Mouse (Mus musculus) brain, embryonic 18.5 days (tissue): ENCODE data around the gene Fbf1.

ENCODE experiments used
- DNase-seq: peaks from one replicate; pipeline ENCODE4 v3.0.0-alpha.2; 2012; ENCODE audit warnings: low read depth, low spot score

Gene Fbf1

GRCm38 (mm10) chr11:116185836-116186235 is 17.9 kb upstream of the Fbf1 start:
- no peak for DNase-seq

GRCm38 (mm10) chr11:116178411-116179121 is 10.6 kb upstream of the Fbf1 start:
- no peak for DNase-seq

GRCm38 (mm10) chr11:116176010-116176409 is 8.0 kb upstream of the Fbf1 start:
- DNase-seq: no peak

GRCm38 (mm10) chr11:116174775-116175448 is 6.9 kb upstream of the Fbf1 start:
- no peak for DNase-seq

DNA sequence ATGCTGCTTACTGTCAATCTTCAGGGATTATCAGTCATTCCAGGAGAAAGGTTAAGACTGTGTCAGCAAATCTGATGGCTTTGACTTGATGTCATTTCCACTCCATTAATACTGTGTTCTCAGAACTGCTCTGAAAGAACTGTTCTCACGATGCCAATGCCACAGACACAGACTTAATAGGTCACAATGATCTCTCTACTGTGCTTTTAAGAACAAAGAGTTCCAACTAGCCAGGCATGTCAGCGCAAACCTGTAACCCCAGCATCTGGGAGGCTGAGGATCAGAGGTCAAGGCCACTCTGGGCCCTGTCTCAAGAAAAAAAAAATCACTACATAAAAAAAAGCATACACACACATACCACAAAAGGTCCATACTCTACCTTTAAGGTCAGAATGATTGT is 4.0 kb upstream of the Fbf1 start:
- DNase-seq: no peak

GRCm38 (mm10) chr11:116170003-116170800 is 2.2 kb upstream of the Fbf1 start:
- DNase-seq: no peak

- no peak for DNase-seq
These were observed 1.2 kb upstream of the Fbf1 start for GRCm38 (mm10) chr11:116169214-116169613.

DNA sequence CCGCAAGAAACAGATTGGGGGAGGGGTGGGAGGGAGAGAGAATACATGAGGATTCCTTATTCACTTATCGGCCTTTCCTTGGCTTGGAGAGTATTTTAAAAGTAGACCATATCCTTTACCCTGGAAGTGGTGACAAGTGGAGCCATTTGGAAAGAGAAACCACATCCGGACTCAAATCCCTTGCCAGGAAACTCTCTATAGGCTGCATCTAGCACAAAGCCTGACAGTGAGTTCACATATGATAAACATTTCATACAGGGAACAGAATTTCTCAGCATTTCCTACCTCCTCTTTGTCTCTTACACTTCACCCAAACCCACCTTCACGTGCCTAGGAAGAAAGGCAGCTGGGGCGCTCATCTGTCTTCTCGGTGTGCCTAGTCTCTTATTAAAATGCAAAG is 734 bp downstream of the Fbf1 start:
- DNase-seq: no peak

DNA sequence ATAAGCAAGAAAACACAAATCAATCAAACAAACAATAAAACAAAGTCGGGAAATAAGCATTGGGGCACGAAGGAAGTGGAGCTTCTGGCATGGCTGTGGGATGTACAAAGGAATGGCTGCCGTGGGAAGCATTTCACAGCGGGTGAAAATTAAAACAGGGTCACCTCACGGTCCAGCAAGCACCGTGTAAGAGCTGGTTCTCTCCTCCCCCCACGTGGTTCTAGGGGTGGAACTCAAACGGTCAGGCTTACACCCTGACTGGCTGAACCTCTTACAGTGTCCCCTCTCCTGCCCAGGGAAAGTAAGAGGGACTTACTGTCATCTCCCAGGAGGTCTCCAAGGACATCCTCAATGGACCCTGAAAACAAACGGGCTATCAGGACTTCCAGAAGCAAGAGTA is 5.0 kb downstream of the Fbf1 start:
- DNase-seq: no peak

GRCm38 (mm10) chr11:116162146-116162545 is 5.8 kb downstream of the Fbf1 start:
- no peak for DNase-seq

GRCm38 (mm10) chr11:116161312-116161711 is 6.7 kb downstream of the Fbf1 start:
- no peak for DNase-seq

- DNase-seq: no peak
These were observed 17.0 kb downstream of the Fbf1 start for GRCm38 (mm10) chr11:116150960-116151359.

- DNase-seq: no peak
These were observed 18.6 kb downstream of the Fbf1 start for GRCm38 (mm10) chr11:116149341-116149740.

GRCm38 (mm10) chr11:116148761-116149221 is 19.2 kb downstream of the Fbf1 start:
- DNase-seq: no peak

DNA sequence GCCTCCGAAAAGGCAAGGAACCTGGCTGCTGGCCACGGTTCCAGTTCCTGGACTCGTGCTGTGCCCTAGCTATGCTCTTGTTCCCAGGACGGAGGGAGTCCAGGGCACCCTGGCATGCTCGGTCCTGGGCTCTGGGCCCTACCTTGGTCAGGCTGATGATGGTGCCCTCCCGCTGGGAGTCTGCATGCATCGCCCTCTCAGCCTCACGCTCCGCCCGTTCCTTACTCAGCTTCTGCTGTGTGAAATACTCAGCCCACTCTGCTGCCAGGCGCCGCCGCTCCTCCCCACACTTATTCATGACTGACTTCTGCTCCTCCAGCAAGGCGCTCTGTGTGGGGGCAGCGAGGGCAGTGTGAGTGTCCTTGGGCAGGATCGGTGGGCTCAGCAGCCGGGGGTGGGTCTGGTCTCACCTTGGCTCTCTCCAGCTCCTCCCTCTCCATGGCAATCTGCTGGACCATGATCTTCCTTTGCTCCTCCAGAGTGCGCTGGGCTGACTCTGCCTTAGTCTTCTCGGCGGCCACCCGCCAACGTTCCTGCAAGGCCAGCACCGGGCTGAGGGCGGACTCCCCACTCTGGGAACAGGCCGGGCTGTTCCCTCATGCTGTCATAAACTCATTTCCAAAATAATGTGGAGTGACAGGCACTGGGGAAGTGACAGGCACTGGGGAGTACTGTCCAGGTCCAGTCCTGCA is 21.5 kb downstream of the Fbf1 start:
- DNase-seq: no peak

DNA sequence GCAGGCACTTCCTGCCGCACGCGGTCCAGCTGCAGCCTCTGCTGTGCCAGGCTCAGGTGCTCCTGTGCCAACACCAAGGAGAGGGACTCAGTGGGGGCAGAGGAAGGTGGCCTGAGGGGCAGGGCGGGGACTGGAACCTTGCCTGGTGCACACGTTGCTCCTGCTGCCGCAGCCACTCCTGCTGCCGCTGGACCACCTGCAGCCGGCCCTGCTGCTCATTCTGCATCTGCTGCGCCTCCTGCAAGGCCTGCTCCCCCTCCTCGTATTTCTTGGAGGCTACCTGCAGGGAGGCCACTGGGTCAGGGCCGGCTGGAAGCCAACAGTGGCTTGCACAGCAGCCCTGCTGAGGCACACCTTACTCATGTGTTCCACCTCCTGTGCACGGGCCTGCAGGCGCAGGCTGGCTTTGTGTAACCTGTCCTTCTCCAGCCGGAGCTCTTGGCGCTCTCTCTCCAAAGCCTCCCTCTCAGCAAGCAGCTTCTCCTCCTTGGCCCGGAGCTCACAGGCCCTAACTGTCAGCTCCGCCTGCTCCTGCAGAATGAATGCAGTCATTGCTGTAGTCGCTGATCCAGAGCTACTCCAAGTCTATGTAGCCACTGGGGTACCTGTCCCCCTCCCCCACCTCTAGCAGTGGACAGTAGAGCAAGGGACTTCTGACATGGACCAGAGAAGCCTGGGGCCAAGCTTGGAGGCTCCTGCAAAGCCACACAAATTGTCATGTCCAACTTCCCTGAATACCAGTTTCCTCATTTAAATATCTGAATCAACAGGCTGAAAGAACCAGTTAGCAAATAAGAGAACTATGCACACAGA is 22.3 kb downstream of the Fbf1 start:
- no peak for DNase-seq

DNA sequence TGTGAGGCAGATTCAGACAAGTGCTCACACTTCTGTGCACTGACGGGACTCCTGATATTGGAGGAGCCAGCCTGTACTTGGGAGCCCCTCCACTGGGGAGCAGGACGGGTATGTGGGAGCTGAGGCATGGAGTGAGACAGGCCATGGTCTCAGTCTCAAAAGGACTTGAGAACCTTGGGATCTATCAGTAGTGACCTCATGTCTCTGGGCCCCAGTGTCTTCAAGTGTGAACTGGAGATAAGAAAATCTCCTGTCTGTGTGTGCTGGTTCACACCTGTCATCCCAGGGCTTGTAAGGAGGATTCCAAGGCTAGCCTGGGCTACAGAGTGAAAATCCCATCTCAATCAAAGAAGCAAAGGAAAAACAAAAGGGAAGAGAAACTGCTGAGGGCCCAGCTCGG is 24.5 kb downstream of the Fbf1 start:
- DNase-seq: no peak

DNA sequence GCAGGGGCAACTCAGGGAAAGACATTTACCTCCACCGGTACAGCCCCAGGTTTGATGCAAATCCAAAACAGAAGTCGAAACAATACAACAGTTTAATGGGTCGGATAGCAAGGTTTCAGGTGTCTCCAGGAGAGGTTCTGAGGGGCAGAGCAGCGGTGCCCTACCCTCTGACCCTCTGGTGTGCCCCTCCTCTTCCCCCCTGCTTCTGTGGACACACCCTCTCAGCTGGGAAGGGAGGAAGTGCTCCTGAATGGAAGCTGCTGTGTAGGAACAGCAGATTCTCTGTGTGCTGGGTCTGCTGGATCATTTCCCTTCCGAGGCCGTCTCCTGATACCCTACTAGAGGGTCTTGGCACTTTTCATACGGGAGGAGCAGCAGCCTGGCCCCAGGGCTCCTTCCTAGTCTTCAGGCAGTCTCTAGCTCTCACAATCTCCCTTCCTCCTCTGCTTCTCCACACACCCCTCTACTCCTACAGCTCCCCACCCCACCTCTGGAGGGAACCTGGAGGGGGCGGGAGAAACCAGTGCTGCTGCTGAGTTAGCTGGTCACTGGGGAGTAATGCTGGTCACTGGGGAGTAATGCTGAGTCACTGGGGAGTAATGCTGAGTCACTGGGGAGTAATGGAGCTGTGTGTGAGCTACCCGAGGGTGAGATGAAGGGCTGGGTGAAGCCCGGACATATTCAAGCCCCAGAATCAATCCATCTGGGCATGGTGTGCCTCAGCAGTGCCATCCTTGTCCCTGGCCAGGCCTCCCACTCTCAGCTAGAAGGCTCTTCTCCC is 25.6 kb downstream of the Fbf1 start:
- no peak for DNase-seq

- peak; percentile 76 for DNase-seq
These were observed 29.4 kb downstream of the Fbf1 start, which contains the start of gene Mrpl38 for GRCm38 (mm10) chr11:116138468-116139138. TSS of gene Mrpl38 (minus strand) at chr11:116138868.

DNA sequence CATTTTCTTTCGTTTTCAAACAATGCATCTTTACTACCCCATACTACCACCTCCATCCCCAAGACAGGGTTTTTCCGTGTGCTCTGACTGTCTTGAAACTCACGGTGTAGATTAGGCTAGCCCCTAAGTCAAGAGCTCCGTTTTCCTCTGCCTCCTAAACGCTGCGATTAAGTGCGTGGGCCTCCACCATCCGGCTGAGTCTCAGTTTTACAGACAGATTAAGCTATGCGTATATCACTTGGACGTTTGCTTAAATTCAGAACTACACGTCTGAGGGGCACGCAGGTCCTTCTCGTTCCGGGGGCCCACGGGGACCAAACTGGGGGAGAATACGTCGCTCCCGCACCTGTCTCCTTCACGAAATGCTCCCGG is 29.9 kb downstream of the Fbf1 start:
- DNase-seq: no peak
